Comparison of ENCODE assay signal across 12 mouse cellular contexts in the genomic region with DNA sequence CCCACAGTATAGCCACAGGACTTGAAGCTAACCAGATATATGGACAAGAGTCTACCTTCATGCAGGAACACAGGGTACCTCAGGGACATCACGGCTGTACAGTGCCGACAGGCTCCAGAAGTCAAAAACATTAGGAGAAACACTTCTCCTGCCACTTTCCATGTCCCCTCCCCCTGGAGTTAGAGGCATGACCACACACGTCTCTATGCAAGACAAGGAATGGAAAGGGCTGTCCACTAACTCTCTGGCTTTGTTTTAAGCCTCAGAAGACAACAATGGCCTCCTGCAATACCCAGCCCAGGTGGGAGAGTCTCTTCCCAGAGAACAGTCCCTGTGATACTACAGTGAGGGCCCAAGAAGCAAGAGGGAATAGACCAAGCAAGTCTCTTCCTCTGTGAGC.
DNase-seq lines count a peak whose midpoint lies in the region; ATAC-seq and TF ChIP-seq lines count a peak whose summit lies in the region.
"Had no signal": no experiment of that assay in that cellular context is flagged by ENCODE, and none has a peak within 500 bp of the region (broad histone marks: within the 10 kb centered on the region; RNA-seq: fewer than 3 reads in every experiment).

No protein-coding gene starts in this region.

- H3K27ac ChIP-seq in forebrain, postnatal 0 days (ENCODE audit: low read depth, low read length) = no peak overlapping the region
- H3K27ac ChIP-seq in forebrain, embryonic 10.5 days = no peak overlapping the region
- no peak overlapping the region for H3K27ac ChIP-seq in neural tube, embryonic 12.5 days
- no peak overlapping the region for H3K27ac ChIP-seq in limb, embryonic 14.5 days (replicated peaks; ENCODE audit: low read depth, low read length)
- H3K27ac ChIP-seq in heart, embryonic 11.5 days (ENCODE audit: low read depth, low read length) = no peak overlapping the region

- H3K9me3 ChIP-seq in forebrain, postnatal 0 days (ENCODE audit: low read length) = no peaks in the 10 kb centered on the region
- no peaks in the 10 kb centered on the region for H3K9me3 ChIP-seq in forebrain, embryonic 10.5 days
- H3K9me3 ChIP-seq in neural tube, embryonic 12.5 days = no peaks in the 10 kb centered on the region
- no peaks in the 10 kb centered on the region for H3K9me3 ChIP-seq in limb, embryonic 14.5 days (ENCODE audit: control insufficient read depth, low read length)
- H3K9me3 ChIP-seq in heart, embryonic 11.5 days (replicated peaks; ENCODE audit: control insufficient read depth, low read length) = no peaks in the 10 kb centered on the region
- H3K9me3 ChIP-seq: G1E had no signal

- TF ChIP-seq CTCF in forebrain, postnatal 0 days (IDR thresholded peaks at IDR 0.05; ENCODE audit: low read depth) = no peak

- DNase-seq in forebrain, postnatal 0 days = no peak
- DNase-seq in forebrain, embryonic 10.5 days (ENCODE audit: extremely low spot score, low spot score) = no peak
- no peak for DNase-seq in neural tube, embryonic 10.5 days (ENCODE audit: extremely low spot score, low spot score)
- DNase-seq in limb, embryonic 14.5 days (ENCODE audit: low spot score) = no peak
- DNase-seq in gastrocnemius, postnatal 14 days = no peak
- no peak for DNase-seq in left cerebral cortex, postnatal 36 days (ENCODE audit: low spot score in 2 of 2)
- DNase-seq: cerebellum, postnatal 25 days; heart, postnatal 36 days; thymus, postnatal 14 days had no signal

- intact Hi-C loops in gastrocnemius, postnatal 14 days (cut with DNase I; ENCODE audit: low total_unique reads) = no loop called here
- intact Hi-C loops in left cerebral cortex, postnatal 36 days (cut with DNase I) = loop anchor here (10.0 kb wide), 1 partner anchor 780 kb away; no protein-coding TSS in a partner anchor

- 78% methylated on average over 3 of the region's 3 CpGs for WGBS in forebrain, postnatal 0 days
- 78% methylated on average over 3 of the region's 3 CpGs for WGBS in forebrain, embryonic 10.5 days
- WGBS in neural tube, embryonic 12.5 days = 60% methylated on average over 3 of the region's 3 CpGs
- 49% methylated on average over 3 of the region's 3 CpGs for WGBS in limb, embryonic 14.5 days
- 58% methylated on average over 3 of the region's 3 CpGs for WGBS in heart, embryonic 11.5 days (ENCODE audit: insufficient replicate concordance)

- H3K4me1 ChIP-seq in forebrain, postnatal 0 days (ENCODE audit: insufficient read depth) = 0 out of 2 replicates have a peak, but pooled peaks cover 5% of the 10 kb centered on the region
- peaks cover 18% of the 10 kb centered on the region for H3K4me1 ChIP-seq in forebrain, embryonic 10.5 days
- H3K4me1 ChIP-seq in neural tube, embryonic 12.5 days = peaks cover 6% of the 10 kb centered on the region
- peaks cover 5% of the 10 kb centered on the region for H3K4me1 ChIP-seq in limb, embryonic 14.5 days (ENCODE audit: control insufficient read depth, insufficient read depth, low read length)
- H3K4me1 ChIP-seq in heart, embryonic 11.5 days (ENCODE audit: control insufficient read depth, insufficient read depth, low read length) = no peaks in the 10 kb centered on the region

- no peak overlapping the region for H3K9ac ChIP-seq in forebrain, postnatal 0 days
- H3K9ac ChIP-seq in neural tube, embryonic 12.5 days = no peak overlapping the region
- H3K9ac ChIP-seq in limb, embryonic 14.5 days (ENCODE audit: low read depth, low read length, severe bottlenecking) = peak overlapping the region; percentile 64; the same call in 1 of the 2 replicates
- no peak overlapping the region for H3K9ac ChIP-seq in heart, embryonic 11.5 days (ENCODE audit: low read depth, low read length)

- no peak overlapping the region for H3K4me3 ChIP-seq in forebrain, postnatal 0 days (ENCODE audit: low read depth, low read length)
- no peak overlapping the region for H3K4me3 ChIP-seq in forebrain, embryonic 10.5 days
- H3K4me3 ChIP-seq in neural tube, embryonic 12.5 days = no peak overlapping the region
- peak overlapping the region; percentile 49 for H3K4me3 ChIP-seq in limb, embryonic 14.5 days (replicated peaks; ENCODE audit: low read length)
- H3K4me3 ChIP-seq in heart, embryonic 11.5 days (ENCODE audit: low read depth, low read length) = no peak overlapping the region

- no peak for ATAC-seq in forebrain, postnatal 0 days
- ATAC-seq in neural tube, embryonic 12.5 days (ENCODE audit: low FRiP score, low read depth) = no peak
- ATAC-seq in limb, embryonic 14.5 days (ENCODE audit: low FRiP score, low read depth) = no peak
- ATAC-seq in heart, embryonic 11.5 days (replicated peaks; ENCODE audit: insufficient number of reproducible peaks, low FRiP score, low TSS enrichment) = no peak

- H3K27me3 ChIP-seq in forebrain, postnatal 0 days (ENCODE audit: insufficient read depth, low read length) = no peaks in the 10 kb centered on the region
- H3K27me3 ChIP-seq in forebrain, embryonic 10.5 days (ENCODE audit: poor library complexity, severe bottlenecking) = peaks cover 31% of the 10 kb centered on the region
- no peaks in the 10 kb centered on the region for H3K27me3 ChIP-seq in neural tube, embryonic 12.5 days (replicated peaks)
- no peaks in the 10 kb centered on the region for H3K27me3 ChIP-seq in limb, embryonic 14.5 days (ENCODE audit: control insufficient read depth, insufficient read depth, low read length)
- H3K27me3 ChIP-seq in heart, embryonic 11.5 days (ENCODE audit: control insufficient read depth, insufficient read depth, low read length) = no peaks in the 10 kb centered on the region

- TF ChIP-seq POLR2A in limb, embryonic 14.5 days (IDR thresholded peaks at IDR 0.05; ENCODE audit: borderline replicate concordance, extremely low read depth, insufficient read depth, insufficient read length) = no peak

- no peaks in the 10 kb centered on the region for H3K36me3 ChIP-seq in forebrain, postnatal 0 days (ENCODE audit: insufficient read depth)
- H3K36me3 ChIP-seq in forebrain, embryonic 10.5 days (replicated peaks) = no peaks in the 10 kb centered on the region
- H3K36me3 ChIP-seq in neural tube, embryonic 12.5 days = no peaks in the 10 kb centered on the region
- H3K36me3 ChIP-seq in limb, embryonic 14.5 days (ENCODE audit: control insufficient read depth, insufficient read depth, low read length) = no peaks in the 10 kb centered on the region
- no peaks in the 10 kb centered on the region for H3K36me3 ChIP-seq in heart, embryonic 11.5 days (ENCODE audit: control insufficient read depth, insufficient read depth, low read length)
- H3K36me3 ChIP-seq: G1E had no signal

- peak overlapping the region; percentile 14; the same call in 1 of the 2 replicates for H3K4me2 ChIP-seq in forebrain, postnatal 0 days (ENCODE audit: low read depth)
- peak overlapping the region; percentile 19; the same call in 1 of the 2 replicates for H3K4me2 ChIP-seq in neural tube, embryonic 12.5 days (replicated peaks)
- H3K4me2 ChIP-seq in limb, embryonic 14.5 days (replicated peaks; ENCODE audit: low read depth, low read length, severe bottlenecking) = peak overlapping the region; percentile 88
- no peak overlapping the region for H3K4me2 ChIP-seq in heart, embryonic 11.5 days
